Mouse (Mus musculus): ENCODE measurements around the gene Ccdc92b. TPM values are rescaled to one million over a fixed set of nuclear protein-coding genes. Genes with fewer than 3 reads are reported as not detected.
A peak's percentile ranks its signal among the peaks of the same experiment; 100 is the strongest.

Ccdc92b gene
- polyA plus RNA-seq, 1 experiment from 2014 or later, result 0.54 TPM

- Histone ChIP-seq H3K9ac (ENCODE audit: low read depth, low read length) (no peak overlapping the region), H3K4me2 (ENCODE audit: low read depth, low read length) (no peak overlapping the region), H3K4me3 (ENCODE audit: low read depth, low read length) (no peak overlapping the region), H3K9me3 (ENCODE audit: control insufficient read depth, low read length) (no peaks in the 10 kb centered on the region), H3K36me3 (ENCODE audit: control insufficient read depth, insufficient read depth, low read length) (no peaks in the 10 kb centered on the region), H3K27ac (replicated peaks; ENCODE audit: low read depth, low read length) (no peak overlapping the region), H3K27me3 (replicated peaks; ENCODE audit: control insufficient read depth, insufficient read depth, low read length) (peaks cover 22% of the 10 kb centered on the region), H3K4me1 (ENCODE audit: control insufficient read depth, insufficient read depth, low read length) (peaks cover 4% of the 10 kb centered on the region; the same call in 1 of the 2 replicates)
- ATAC-seq (ENCODE audit: low read depth), result no peak
- 68% methylated on average over 6 of the region's 6 CpGs for WGBS
- no peak for DNase-seq (ENCODE audit: low spot score)
These were observed 4.3 kb downstream of the Ccdc92b start for GRCm38 (mm10) chr11:74623693-74624092.

- no peak overlapping the region for H3K4me2 ChIP-seq (ENCODE audit: low read depth, low read length)
- H3K27ac ChIP-seq (replicated peaks; ENCODE audit: low read depth, low read length), result no peak overlapping the region
- no peaks in the 10 kb centered on the region for H3K4me1 ChIP-seq (ENCODE audit: control insufficient read depth, insufficient read depth, low read length)
- H3K27me3 ChIP-seq (replicated peaks; ENCODE audit: control insufficient read depth, insufficient read depth, low read length), result peaks cover 10% of the 10 kb centered on the region
- no peak overlapping the region for H3K9ac ChIP-seq (ENCODE audit: low read depth, low read length)
- no peak overlapping the region for H3K4me3 ChIP-seq (ENCODE audit: low read depth, low read length)
- ATAC-seq (ENCODE audit: low read depth) (no peak), DNase-seq (ENCODE audit: low spot score) (no peak)
- no peaks in the 10 kb centered on the region for H3K9me3 ChIP-seq (ENCODE audit: control insufficient read depth, low read length)
- no peaks in the 10 kb centered on the region for H3K36me3 ChIP-seq (ENCODE audit: control insufficient read depth, insufficient read depth, low read length)
These were observed 5.9 kb downstream of the Ccdc92b start for GRCm38 (mm10) chr11:74625333-74625732.

GRCm38 (mm10) chr11:74627481-74627880, 8.1 kb downstream of the Ccdc92b start:
- ATAC-seq (ENCODE audit: low read depth), result no peak

GRCm38 (mm10) chr11:74631880-74632789, 12.7 kb downstream of the Ccdc92b start:
- 65% methylated on average over 7 of the region's 7 CpGs for WGBS
- H3K36me3 ChIP-seq (ENCODE audit: control insufficient read depth, insufficient read depth, low read length), result no peaks in the 10 kb centered on the region
- H3K4me2 ChIP-seq (ENCODE audit: low read depth, low read length), result no peak overlapping the region
- no peak overlapping the region for H3K27ac ChIP-seq (replicated peaks; ENCODE audit: low read depth, low read length)
- DNase-seq (ENCODE audit: low spot score) (no peak), ATAC-seq (ENCODE audit: low read depth) (no peak)
- H3K9ac ChIP-seq (ENCODE audit: low read depth, low read length), result 0 out of 2 replicates have a peak overlapping the region, but pooled peaks have one; percentile 12
- no peaks in the 10 kb centered on the region for H3K4me1 ChIP-seq (ENCODE audit: control insufficient read depth, insufficient read depth, low read length)
- H3K9me3 ChIP-seq (ENCODE audit: control insufficient read depth, low read length), result no peaks in the 10 kb centered on the region
- no peaks in the 10 kb centered on the region for H3K27me3 ChIP-seq (replicated peaks; ENCODE audit: control insufficient read depth, insufficient read depth, low read length)
- no peak overlapping the region for H3K4me3 ChIP-seq (ENCODE audit: low read depth, low read length)

More at GRCm38 (mm10) chr11:74627481-74627880, 8.1 kb downstream of the Ccdc92b start:
- H3K9ac ChIP-seq (ENCODE audit: low read depth, low read length), result no peak overlapping the region
- H3K27ac ChIP-seq (replicated peaks; ENCODE audit: low read depth, low read length), result no peak overlapping the region
- no peak for DNase-seq (ENCODE audit: low spot score)
- no peak overlapping the region for H3K4me2 ChIP-seq (ENCODE audit: low read depth, low read length)
- H3K4me1 ChIP-seq (ENCODE audit: control insufficient read depth, insufficient read depth, low read length), result no peaks in the 10 kb centered on the region
- WGBS, result 81% methylated on average over 3 of the region's 3 CpGs
- H3K27me3 ChIP-seq (replicated peaks; ENCODE audit: control insufficient read depth, insufficient read depth, low read length), result no peaks in the 10 kb centered on the region
- no peak overlapping the region for H3K4me3 ChIP-seq (ENCODE audit: low read depth, low read length)
- no peaks in the 10 kb centered on the region for H3K9me3 ChIP-seq (ENCODE audit: control insufficient read depth, low read length)
- no peaks in the 10 kb centered on the region for H3K36me3 ChIP-seq (ENCODE audit: control insufficient read depth, insufficient read depth, low read length)

- no peak overlapping the region for H3K9ac ChIP-seq (ENCODE audit: low read depth, low read length)
- WGBS, result 70% methylated on average over 5 of the region's 5 CpGs
These were observed 15.3 kb downstream of the Ccdc92b start for GRCm38 (mm10) chr11:74634490-74635275.

GRCm38 (mm10) chr11:74637486-74637885, 18.1 kb downstream of the Ccdc92b start:
- ATAC-seq (ENCODE audit: low read depth) (no peak), DNase-seq (ENCODE audit: low spot score) (no peak)
- Histone ChIP-seq H3K9ac (ENCODE audit: low read depth, low read length) (peak overlapping the region; percentile 69), H3K4me1 (ENCODE audit: control insufficient read depth, insufficient read depth, low read length) (peaks cover 10% of the 10 kb centered on the region), H3K4me3 (ENCODE audit: low read depth, low read length) (peak overlapping the region; percentile 57), H3K4me2 (ENCODE audit: low read depth, low read length) (peak overlapping the region; percentile 62), H3K36me3 (ENCODE audit: control insufficient read depth, insufficient read depth, low read length) (no peaks in the 10 kb centered on the region), H3K27me3 (replicated peaks; ENCODE audit: control insufficient read depth, insufficient read depth, low read length) (no peaks in the 10 kb centered on the region), H3K9me3 (ENCODE audit: control insufficient read depth, low read length) (no peaks in the 10 kb centered on the region), H3K27ac (replicated peaks; ENCODE audit: low read depth, low read length) (peak overlapping the region; percentile 84)
- 18% methylated on average over 8 of the region's 8 CpGs for WGBS

More at GRCm38 (mm10) chr11:74634490-74635275, 15.3 kb downstream of the Ccdc92b start:
- DNase-seq (ENCODE audit: low spot score) (peak; percentile 85), ATAC-seq (ENCODE audit: low read depth) (no peak)
- Histone ChIP-seq H3K4me1 (ENCODE audit: control insufficient read depth, insufficient read depth, low read length) (peaks cover 10% of the 10 kb centered on the region), H3K27ac (replicated peaks; ENCODE audit: low read depth, low read length) (no peak overlapping the region), H3K36me3 (ENCODE audit: control insufficient read depth, insufficient read depth, low read length) (no peaks in the 10 kb centered on the region), H3K9me3 (ENCODE audit: control insufficient read depth, low read length) (no peaks in the 10 kb centered on the region), H3K27me3 (replicated peaks; ENCODE audit: control insufficient read depth, insufficient read depth, low read length) (no peaks in the 10 kb centered on the region), H3K4me3 (ENCODE audit: low read depth, low read length) (no peak overlapping the region), H3K4me2 (ENCODE audit: low read depth, low read length) (no peak overlapping the region)

GRCm38 (mm10) chr11:74637971-74638790, 18.8 kb downstream of the Ccdc92b start:
- peaks cover 10% of the 10 kb centered on the region for H3K4me1 ChIP-seq (ENCODE audit: control insufficient read depth, insufficient read depth, low read length)
- peak overlapping the region; percentile 62 for H3K4me2 ChIP-seq (ENCODE audit: low read depth, low read length)
- peak; percentile 90 for DNase-seq (ENCODE audit: low spot score)
- peak overlapping the region; percentile 69 for H3K9ac ChIP-seq (ENCODE audit: low read depth, low read length)
- H3K4me3 ChIP-seq (ENCODE audit: low read depth, low read length), result peak overlapping the region; percentile 57
- H3K36me3 ChIP-seq (ENCODE audit: control insufficient read depth, insufficient read depth, low read length), result no peaks in the 10 kb centered on the region
- H3K27me3 ChIP-seq (replicated peaks; ENCODE audit: control insufficient read depth, insufficient read depth, low read length), result no peaks in the 10 kb centered on the region
- ATAC-seq (ENCODE audit: low read depth), result peak; percentile 92
- WGBS, result under 1% methylated on average over 40 of the region's 86 CpGs
- peak overlapping the region; percentile 84 for H3K27ac ChIP-seq (replicated peaks; ENCODE audit: low read depth, low read length)
- H3K9me3 ChIP-seq (ENCODE audit: control insufficient read depth, low read length), result no peaks in the 10 kb centered on the region

All from embryonic facial prominence, embryonic 14.5 days (tissue).